Mouse (Mus musculus): Measurements from ENCODE around the gene Hecw2.

The Hecw2 gene

GRCm38 (mm10) chr1:53824446-53825337, 370.3 kb downstream of the Hecw2 start:
- no peak for DNase-seq

DNA sequence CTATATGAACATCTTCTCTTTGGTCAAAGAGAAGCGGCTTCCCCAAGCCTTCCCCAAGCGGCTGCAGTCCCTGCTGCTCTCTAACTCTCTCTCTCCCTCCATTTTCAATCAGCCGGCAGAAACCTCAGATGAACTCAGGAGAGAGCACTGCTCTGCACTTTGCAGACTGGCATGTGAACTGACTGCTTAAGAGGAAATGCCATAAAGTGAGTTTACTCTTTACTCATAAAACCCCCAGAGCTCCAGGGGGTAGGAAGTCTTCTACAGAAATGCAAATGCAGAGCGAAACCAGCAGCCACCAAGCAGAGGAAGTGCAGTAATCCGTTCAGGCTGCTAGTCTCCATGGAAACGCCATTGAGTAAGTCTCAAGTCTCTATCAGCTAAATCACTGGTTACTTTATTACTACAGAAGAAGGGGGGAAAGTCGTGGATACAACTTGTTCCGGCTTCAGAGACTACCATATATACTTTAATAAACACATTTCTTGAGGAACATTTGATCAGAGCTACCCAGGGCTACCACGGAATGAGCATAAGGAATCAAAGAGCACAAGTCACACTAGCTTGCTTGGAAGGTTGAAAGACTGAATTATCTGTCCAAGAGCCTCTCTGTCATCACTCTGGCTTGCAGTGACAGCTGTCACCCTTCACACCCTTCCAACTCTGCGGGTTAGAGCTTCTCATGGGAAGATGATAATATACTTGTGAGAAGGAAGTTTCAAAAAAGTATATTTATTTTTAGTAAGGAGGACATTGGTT, 371.1 kb downstream of the Hecw2 start:
- DNase-seq = peak; percentile 6

- DNase-seq = no peak
These were observed 373.0 kb downstream of the Hecw2 start for GRCm38 (mm10) chr1:53821983-53822382.

DNA sequence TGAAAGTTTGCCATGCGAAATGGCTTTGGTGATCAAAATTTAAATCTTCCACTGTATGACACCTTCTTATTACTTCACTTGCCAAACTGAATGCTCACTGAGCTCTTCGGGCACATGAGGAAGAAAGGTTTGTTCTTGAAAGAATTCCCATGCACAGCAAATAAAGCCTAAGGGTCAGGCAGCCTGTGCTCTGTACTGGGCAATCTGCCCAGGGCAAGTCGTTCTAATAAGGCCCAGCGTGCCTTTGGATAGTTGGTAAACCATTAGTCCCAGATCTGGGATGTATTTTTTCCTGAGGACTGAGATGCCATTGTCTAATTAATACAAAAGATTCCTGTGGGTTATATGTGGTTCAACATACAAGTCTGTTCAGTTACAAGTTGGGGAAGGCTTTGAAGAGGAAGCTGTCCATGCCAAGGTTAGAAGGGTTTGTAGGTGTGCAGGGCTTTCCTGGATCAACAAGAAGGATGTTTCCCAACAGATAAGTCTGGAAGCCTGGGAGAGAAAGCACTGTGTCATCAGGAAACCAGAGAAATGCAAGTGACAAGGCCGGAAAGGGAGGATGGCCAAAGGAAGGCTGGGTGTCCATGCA, 374.8 kb downstream of the Hecw2 start:
- no peak for DNase-seq

DNA sequence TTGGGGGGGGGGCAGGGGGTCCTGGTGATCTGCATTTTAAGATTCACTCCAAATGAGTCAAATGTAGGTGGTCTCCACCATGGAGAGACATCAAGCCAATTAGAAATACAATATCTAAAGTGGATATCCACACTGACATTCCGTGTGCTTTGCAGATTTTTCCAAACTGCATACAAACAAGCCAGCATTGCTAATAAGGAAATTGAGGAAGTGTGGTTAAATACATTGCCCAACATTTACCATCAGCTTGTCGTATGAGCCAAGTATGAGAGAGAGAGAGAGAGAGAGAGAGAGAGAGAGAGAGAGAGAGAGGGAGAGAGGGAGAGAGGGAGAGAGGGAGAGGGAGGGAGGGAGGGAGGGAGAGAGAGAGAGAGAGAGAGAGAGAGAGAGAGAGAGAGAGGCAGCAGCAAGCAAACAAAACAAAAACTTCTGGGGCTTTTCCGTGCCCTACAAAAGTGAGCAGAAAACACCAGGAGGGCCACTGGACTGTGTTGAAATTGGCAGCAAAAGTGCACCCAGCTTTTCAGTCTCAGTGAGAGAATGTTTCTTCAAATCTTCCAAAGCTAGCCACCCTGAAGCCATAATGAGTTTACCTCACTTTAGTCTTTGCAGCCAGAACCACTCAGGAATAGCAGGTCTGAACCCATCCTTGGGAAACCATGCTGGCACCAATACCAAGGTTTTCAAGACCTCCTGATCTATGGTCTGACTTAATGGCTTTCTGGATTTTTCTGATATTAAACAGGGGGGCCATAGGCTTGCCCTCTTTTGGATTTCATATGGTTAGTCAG, 376.7 kb downstream of the Hecw2 start:
- no peak for DNase-seq

DNA sequence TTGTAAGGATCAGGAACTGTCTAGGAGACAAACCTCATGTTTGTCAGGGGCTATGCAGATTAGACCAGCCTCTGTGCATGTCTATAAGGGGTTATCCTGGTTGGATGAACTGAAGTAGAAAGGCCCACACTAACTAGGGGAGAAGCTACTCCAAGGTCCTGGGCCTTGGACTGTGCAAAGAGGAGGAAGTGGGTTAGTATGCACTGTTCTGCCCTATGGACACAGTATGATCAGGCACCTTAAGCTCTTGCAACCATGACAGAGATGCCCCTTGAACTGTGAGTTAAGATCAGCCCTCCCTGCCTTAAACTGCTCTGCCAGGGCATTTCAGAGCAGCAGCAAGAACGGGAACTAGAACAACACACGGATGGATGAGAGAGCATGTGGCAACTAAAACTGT, 378.6 kb downstream of the Hecw2 start:
- DNase-seq = no peak

DNA sequence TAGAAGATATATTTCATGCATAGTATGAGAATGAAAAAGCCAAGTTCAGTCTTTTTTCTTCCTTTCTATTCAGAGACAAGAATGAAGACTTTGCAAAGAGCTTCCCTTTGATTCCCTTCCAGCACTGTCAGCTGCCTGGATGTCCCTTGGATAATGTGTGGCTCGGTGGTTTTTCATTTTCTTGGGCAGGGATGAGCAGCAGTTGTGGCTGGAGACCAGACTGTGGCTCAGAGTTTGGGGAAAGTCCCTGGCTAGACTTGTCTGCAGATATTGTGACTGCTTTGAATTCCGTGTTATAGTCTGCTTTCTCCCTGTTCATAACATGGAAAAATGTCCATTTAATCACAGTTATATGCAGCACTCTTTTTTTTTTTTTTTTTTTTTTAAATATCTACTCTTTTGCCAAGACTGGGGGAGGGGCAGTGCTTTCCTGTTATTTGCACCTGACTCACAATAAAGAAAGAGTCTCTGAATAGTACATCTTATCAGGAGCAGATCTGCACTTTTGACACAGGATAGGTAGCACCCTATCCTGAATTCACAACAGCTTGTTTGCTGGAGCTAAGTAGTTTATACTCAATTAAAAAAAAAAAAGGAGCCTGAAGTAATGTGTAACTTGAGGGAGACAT, 380.8 kb downstream of the Hecw2 start:
- DNase-seq = no peak

GRCm38 (mm10) chr1:53811919-53812318, 383.0 kb downstream of the Hecw2 start:
- no peak for DNase-seq

- DNase-seq = no peak
These were observed 386.7 kb downstream of the Hecw2 start for GRCm38 (mm10) chr1:53808229-53808628.

- no peak for DNase-seq
These were observed 397.2 kb downstream of the Hecw2 start for GRCm38 (mm10) chr1:53797811-53798210.

DNA sequence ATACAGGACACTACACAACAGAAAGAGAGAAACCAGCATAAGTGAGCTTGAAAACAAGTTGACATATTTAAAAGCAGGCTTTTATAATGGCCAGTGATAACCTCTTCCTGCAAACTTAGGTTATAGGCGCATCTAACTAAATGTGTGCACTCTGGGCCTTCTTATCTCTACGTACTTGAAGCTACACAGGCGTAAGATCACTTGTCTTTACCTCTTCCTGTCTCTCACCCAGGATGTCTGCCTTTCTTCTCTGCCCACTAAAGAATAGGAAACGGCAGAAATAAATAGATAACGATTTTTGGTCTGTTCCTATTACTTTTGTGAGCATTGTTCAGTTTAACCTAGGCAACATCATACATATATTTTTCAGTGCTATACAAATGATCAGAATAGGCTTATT, 397.9 kb downstream of the Hecw2 start:
- DNase-seq = no peak

- DNase-seq = no peak
These were observed 398.7 kb downstream of the Hecw2 start for GRCm38 (mm10) chr1:53796271-53796670.

DNA sequence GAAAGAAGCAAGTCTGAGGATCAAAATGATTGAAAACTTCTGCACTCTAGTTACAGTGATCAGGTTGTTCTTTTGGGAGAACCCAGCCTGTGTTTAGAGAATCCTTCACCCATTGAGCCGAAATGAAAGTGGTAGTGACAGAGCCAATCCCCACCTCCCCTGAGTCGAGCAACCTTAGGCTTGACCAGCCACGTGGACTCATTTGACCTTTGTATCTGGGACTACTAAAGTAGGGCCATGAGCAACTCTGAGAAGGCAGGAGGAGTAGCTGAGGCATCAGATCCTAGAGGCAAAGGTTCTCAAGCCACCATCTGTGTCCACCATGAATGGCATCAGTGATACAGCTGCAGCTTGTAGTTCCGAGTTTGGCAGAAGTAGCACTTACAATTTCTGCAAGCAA, 399.4 kb downstream of the Hecw2 start:
- DNase-seq = no peak

DNA sequence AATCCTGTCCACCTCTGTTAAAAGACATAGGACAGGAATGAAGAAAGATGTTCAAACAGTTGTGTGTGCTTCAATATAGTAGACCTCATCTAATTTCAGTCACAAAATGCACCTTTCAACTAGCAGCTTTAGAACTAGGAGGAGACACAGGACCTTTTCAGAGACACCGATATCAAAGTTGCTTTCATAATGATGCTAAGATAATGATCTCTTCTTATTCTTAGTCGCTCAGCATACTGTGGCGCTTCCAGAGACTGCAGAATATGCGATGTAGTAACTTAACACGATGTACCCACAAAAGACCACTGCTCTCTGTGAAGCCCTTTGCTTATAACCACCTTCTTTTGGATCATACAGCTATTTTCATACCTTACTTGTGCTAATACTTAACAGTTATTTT, 399.9 kb downstream of the Hecw2 start:
- no peak for DNase-seq

GRCm38 (mm10) chr1:53794279-53794678, 400.7 kb downstream of the Hecw2 start:
- DNase-seq = no peak

DNA sequence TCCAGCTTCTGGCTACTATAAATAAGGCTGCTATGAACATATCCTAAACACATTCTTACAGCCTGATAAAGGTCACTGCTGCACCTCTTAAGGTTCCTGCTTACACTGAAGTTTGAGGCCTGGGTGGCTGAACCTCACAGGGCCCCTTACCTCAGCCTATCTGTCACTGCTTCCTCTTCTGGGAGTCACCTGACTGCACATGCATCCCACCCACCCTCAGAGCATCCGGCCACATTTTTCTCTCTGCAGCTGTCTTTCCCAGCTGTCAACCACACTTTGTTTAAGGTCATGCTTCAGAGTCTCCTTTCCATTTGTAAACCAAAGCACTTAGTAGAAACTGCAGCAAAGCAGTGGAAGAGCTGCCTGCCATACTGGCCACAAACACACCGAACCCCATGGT, 403.6 kb downstream of the Hecw2 start:
- DNase-seq = no peak

DNA sequence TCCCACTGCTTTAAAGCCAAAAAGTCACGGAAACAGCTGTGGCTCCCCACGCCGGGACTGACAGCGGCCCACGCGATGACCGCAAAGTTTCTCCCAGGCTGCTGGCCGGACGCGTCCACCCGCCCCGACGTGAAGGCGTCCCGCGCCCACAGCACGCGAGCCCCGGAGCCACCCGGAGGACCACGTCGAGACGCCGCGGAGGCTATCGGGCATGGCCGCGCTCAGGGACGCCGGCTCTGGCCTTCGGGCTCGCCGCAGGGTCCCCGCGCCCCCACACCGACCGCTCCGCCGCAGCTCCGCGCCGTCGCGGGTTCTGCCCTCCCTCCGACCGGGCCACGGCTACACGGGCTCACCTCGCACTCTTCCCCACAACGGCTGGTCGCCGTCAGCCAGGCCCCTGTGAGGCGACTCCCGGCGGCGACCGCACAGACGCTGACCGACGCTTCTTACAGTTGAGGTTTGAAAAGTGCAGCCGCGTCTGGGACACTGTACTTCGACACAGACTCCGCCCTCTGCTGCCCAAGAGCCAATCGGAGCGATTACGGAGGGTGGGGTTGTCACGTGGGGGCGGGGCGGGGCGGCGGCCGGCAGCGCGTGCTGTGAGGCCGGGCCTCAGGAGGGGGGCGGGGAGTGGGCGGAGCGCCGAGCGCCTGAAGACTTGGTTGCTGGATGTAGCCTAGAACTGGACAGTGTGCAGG, 410.1 kb downstream of the Hecw2 start, which contains the start of gene Stk17b:
TSS of gene Stk17b (minus strand) at position 504 of the 698 bp plus-strand sequence.
- peak; percentile 67 for DNase-seq

- no peak for DNase-seq
These were observed 410.7 kb downstream of the Hecw2 start for GRCm38 (mm10) chr1:53784291-53784720.

DNA sequence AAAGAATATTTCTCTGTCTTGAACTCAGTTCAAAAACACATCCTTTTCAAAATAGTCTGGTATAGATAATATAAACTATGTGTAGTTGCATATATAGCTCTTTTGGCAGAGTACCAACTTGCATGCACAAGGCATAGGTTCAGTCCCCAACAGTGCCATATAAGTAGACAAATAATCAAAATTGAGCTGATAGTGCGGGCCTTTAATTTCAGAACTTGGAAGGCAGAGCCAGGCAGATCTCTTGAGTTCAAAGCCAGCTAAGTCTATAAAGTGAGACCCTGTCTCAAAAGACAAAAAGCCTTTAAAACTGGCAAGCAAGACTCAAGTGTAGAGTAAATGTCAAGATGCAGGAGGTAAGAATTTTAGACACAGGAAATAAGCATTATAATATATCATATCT, 412.0 kb downstream of the Hecw2 start:
- DNase-seq = no peak

GRCm38 (mm10) chr1:53782079-53782478, 412.9 kb downstream of the Hecw2 start:
- no peak for DNase-seq

- DNase-seq = no peak
These were observed 413.7 kb downstream of the Hecw2 start for GRCm38 (mm10) chr1:53781311-53781710.
